Mouse (Mus musculus): ENCODE measurements around the gene 4930524J08Rik.

The 4930524J08Rik gene

GRCm38 (mm10) chr5:100005896-100006295 lies 27.0 kb downstream of the 4930524J08Rik start:
- DNase-seq, result no peak

GRCm38 (mm10) chr5:100006324-100007039 lies 27.6 kb downstream of the 4930524J08Rik start:
- no peak for DNase-seq

DNA sequence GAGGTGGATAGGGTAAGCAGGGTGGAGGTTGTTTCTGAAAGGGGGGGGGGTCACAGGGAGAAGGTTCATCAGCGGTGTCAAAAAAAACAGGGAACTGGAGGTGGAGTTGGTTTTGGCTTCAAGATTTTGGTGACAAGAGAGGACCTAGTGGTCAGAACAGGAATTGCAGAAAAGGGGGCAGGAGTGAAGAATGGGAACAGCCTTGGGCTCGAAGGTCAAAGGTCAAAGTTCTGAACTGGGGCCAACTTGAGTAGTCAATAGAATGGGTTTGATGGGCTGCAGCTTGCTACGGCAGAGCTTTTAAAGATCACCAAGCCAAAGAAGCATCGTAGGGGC lies 28.1 kb downstream of the 4930524J08Rik start:
- no peak for DNase-seq

DNA sequence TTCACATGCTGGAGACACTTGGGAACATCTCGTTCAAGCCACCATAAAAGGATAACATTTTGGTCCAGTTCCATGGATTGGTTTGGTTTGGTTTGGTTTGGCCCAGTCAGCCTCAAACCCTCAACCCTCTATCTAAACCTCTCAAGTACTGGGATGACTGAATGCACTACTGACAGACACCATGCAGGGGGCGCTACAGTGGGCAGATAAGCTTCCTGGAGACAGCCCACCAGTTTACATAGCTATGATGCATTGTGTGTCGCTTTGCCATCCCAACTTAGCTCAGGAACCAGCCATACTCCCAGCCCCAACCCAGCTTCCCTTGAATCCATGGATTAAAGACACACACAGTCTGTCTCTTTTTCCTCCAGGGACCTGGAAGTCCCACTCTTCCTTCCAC lies 29.6 kb downstream of the 4930524J08Rik start:
- DNase-seq, result no peak

- DNase-seq, result no peak
Measured at GRCm38 (mm10) chr5:100012599-100012998, 33.7 kb downstream of the 4930524J08Rik start.

DNA sequence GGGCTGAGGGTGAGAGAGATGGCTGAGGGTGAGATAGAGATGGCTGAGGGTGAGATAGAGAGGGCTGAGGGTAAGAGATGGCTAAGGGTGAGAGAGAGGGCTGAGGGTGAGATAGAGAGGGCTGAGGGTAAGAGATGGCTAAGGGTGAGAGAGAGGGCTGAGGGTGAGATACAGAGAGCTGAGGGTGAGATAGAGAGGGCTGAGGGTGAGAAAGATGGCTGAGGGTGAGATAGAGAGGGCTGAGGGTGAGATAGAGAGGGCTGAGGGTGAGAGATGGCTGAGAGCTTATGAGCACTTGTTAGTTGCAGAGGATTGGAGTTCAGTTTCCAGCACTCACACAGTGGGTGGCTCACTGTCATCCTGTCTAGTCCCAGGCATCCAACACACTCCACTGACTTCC lies 41.2 kb downstream of the 4930524J08Rik start:
- DNase-seq, result no peak

GRCm38 (mm10) chr5:100024403-100024802 lies 45.5 kb downstream of the 4930524J08Rik start:
- no peak for DNase-seq

DNA sequence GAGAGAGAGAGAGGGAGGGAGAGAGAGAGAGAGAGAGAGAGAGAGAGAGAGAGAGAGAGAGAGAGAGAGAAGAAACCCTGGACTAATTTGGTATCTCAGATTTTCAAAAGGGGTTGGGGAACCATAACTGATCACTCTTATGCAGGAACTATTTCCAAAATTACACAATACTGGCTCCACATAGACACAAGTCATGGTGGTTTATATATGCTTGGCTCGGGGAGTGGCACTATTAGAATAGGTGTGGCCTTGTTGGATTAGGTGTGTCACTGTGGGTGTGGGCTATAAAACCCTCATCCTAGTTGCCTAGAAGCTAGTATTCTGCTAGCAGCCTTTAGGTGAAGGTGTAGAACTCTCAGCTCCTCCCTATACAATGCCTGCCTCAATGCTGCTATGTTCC lies 46.0 kb downstream of the 4930524J08Rik start:
- no peak for DNase-seq
